Mouse (Mus musculus) kidney, embryonic 16.5 days (tissue): ENCODE measurements around the gene Xpot. TPM values are rescaled to one million over a fixed set of nuclear protein-coding genes. Genes with fewer than 3 reads are reported as not detected.

Experiments
- ATAC-seq: fragments of 200-750 bp; cut with Nextera tagmentation; 2 replicates; pipeline ENCODE4 v1.8.0; 2017; ENCODE audit warnings: moderate TSS enrichment; ENCODE audit not compliant: low FRiP score, low TSS enrichment
- H3K27ac ChIP-seq: fragments of 300-500 bp; sonication (generic); 2 replicates; pipeline ENCODE4 v1.5.1; 2014; ENCODE audit warnings: low read length
- H3K27me3 ChIP-seq: fragments of 300-500 bp; sonication (generic); 2 replicates; pipeline ENCODE4 v1.6.1; 2014; ENCODE audit warnings: low read length, control low read depth, mixed read lengths; ENCODE audit not compliant: insufficient read depth
- H3K36me3 ChIP-seq: fragments of 300-500 bp; sonication (generic); 2 replicates; pipeline ENCODE4 v1.6.1; 2014; ENCODE audit warnings: low read length, control low read depth, mixed read lengths; ENCODE audit not compliant: insufficient read depth
- H3K4me1 ChIP-seq: fragments of 300-500 bp; sonication (generic); 2 replicates; pipeline ENCODE4 v1.6.1; 2014; ENCODE audit warnings: low read length, control low read depth, mixed read lengths; ENCODE audit not compliant: insufficient read depth
- H3K4me2 ChIP-seq: fragments of 300-500 bp; sonication (generic); replicated peaks from 2 replicates; pipeline ENCODE4 v1.6.1; 2014; ENCODE audit warnings: low read depth, low read length
- H3K4me3 ChIP-seq: fragments of 300-500 bp; sonication (generic); 2 replicates; pipeline ENCODE4 v1.5.1; 2014; ENCODE audit warnings: mild to moderate bottlenecking, low read length
- H3K9ac ChIP-seq: fragments of 300-500 bp; sonication (generic); replicated peaks from 2 replicates; pipeline ENCODE4 v1.6.1; 2014; ENCODE audit warnings: low read length
- H3K9me3 ChIP-seq: fragments of 300-500 bp; sonication (generic); 2 replicates; pipeline ENCODE4 v1.6.1; 2016; ENCODE audit warnings: low read length, control low read depth
- WGBS: fragments of 180-500 bp; shearing (Covaris S2); extraction: QIAGEN DNeasy Blood & Tissue Kit; methylation state at CpG from one replicate; pipeline ENCODE4 v1.1.7; 2014; 5-methylcytosine and 5-hydroxymethylcytosine counted together
- polyA plus RNA-seq: library from polyadenylated mRNA; unstranded; fragments of >200 nt; fragmentation: Nextera tagmentation; extraction: Ambion mirVana; gene quantifications from 2 replicates; pipeline ENCODE4 v1.2.1, GENCODE M21; 2015

Xpot gene
- 48.3 and 55.9 TPM in 2 replicates for polyA plus RNA-seq

DNA sequence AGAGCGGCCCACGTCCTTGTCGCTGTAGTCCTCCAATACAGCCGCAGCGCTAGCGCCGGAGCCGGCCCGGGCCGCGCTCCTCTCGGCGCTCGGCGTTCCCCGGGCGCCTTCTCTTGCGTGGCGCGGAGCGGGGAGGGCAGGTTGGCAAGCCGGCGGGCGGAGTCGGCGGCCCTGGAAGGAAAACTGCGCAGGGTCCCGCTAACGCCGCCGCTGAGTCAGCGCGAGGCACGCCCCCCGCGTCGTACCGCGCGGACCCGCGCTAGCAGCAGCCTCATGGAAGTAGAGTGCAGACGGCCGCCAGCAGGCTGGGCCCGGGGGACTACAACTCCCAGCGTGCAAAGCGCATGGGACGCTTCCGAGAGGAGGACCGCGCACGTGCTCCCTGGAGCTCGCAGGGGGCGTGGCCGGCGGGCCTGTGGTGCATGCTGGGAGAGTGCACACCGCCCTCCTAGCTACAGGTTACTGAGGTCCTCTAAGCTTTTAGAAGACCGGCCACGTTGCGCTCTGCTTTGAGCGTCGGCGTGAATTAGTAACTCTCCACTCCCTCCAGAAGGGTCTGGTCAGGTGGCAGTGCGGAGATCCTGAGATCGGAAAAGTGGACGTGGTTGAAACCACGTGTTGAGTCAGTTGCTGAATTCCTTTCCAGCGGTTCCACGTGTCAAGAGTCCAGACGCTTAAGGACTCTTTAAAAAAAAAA, at the start of gene Xpot:
Gene Xpot (minus strand): TSS at position 147 of the 697 bp plus-strand sequence.
- Histone ChIP-seq H3K9ac (peak within 1 kb of the TSS; percentile 95), H3K27ac (peak within 1 kb of the TSS; percentile 95), H3K4me1 (peaks cover 17% of the 10 kb centered on the region), H3K27me3 (no peaks in the 10 kb centered on the region), H3K36me3 (peaks cover 11% of the 10 kb centered on the region), H3K4me2 (peak within 1 kb of the TSS; percentile 74), H3K9me3 (no peaks in the 10 kb centered on the region), H3K4me3 (peak within 1 kb of the TSS; percentile 87)
- WGBS, result under 1% methylated on average over 66 of the region's 70 CpGs
- ATAC-seq, result peak; percentile 100

DNA sequence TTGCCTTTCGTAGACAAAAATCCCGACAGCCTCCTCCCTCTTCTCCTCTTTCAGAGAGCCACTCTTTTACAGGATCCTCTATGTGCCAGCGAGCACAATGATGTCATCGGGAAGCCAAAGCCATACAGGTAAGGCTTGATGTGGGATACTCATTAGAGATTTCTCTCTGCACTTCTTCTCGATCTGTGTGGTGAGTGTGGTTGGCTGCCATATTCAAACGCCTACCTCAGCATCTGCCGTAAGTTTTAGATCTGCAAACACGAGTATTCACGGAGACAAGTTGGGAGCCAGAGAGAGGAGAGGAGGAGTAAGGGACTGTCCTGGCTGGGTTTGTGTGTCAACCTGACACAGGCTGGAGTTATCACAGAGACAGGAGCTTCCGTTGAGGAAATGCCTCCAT, 43.0 kb upstream of the Xpot start:
- Histone ChIP-seq H3K9me3 (no peaks in the 10 kb centered on the region), H3K4me3 (no peak overlapping the region), H3K36me3 (no peaks in the 10 kb centered on the region), H3K27me3 (no peaks in the 10 kb centered on the region), H3K4me1 (no peaks in the 10 kb centered on the region), H3K9ac (no peak overlapping the region), H3K27ac (no peak overlapping the region), H3K4me2 (no peak overlapping the region)
- no peak for ATAC-seq
- WGBS, result 76% methylated on average over 10 of the region's 10 CpGs

DNA sequence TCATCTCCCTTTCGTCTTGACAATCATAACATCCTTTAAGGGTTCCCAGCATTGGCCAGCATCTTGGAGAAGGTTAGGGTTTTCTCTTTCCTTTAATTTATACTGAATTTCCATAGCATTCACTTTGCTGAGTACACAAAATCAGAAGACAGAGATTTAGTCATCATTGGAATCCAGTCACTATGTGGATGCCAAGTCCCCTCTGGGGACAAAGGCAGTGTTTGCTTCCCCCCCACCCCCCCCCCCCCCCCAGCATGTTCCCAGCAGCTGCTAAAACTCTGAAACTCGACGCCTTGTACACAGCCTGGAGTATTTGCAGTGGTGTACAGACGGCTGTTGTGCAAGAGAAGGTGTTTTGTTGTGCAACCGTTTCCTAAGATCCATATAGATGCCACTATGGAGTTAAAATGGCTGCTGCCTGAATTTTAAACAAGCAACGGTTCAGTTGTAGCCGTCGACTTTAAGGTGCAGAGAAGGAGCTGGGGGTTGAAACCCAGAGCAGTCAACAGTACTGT, 39.6 kb upstream of the Xpot start:
- 0 out of 2 replicates have a peak, but pooled peaks cover 4% of the 10 kb centered on the region for H3K4me1 ChIP-seq
- no peak overlapping the region for H3K9ac ChIP-seq
- no peak overlapping the region for H3K27ac ChIP-seq
- 69% methylated on average over 8 of the region's 8 CpGs for WGBS
- no peak for ATAC-seq
- H3K9me3 ChIP-seq, result no peaks in the 10 kb centered on the region
- H3K27me3 ChIP-seq, result no peaks in the 10 kb centered on the region
- no peaks in the 10 kb centered on the region for H3K36me3 ChIP-seq
- no peak overlapping the region for H3K4me2 ChIP-seq
- H3K4me3 ChIP-seq, result no peak overlapping the region

DNA sequence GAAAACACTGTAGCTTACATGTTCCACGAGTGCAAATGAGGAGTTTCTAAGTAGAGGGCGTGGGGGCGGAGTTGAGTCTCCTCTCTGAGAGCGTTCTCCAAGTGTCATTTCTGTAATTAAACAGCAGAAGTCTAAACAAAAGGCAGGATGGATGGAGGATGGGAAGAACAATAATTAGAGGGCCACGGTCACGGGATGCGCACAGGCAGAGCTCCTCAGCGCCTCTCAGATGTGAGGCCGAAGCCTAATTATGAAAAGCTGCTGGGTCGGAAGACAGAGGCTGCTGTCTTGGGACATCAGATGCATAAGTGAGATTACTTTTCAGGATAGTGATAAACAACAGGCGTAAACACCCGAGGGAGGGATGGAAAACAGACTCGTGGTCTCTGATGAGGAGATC, 37.5 kb upstream of the Xpot start:
- no peak overlapping the region for H3K4me3 ChIP-seq
- H3K9ac ChIP-seq, result no peak overlapping the region
- 0 out of 2 replicates have a peak, but pooled peaks cover 4% of the 10 kb centered on the region for H3K4me1 ChIP-seq
- ATAC-seq, result no peak
- 50% methylated on average over 13 of the region's 13 CpGs for WGBS
- no peaks in the 10 kb centered on the region for H3K9me3 ChIP-seq
- no peaks in the 10 kb centered on the region for H3K36me3 ChIP-seq
- no peak overlapping the region for H3K27ac ChIP-seq
- H3K27me3 ChIP-seq, result no peaks in the 10 kb centered on the region
- no peak overlapping the region for H3K4me2 ChIP-seq

DNA sequence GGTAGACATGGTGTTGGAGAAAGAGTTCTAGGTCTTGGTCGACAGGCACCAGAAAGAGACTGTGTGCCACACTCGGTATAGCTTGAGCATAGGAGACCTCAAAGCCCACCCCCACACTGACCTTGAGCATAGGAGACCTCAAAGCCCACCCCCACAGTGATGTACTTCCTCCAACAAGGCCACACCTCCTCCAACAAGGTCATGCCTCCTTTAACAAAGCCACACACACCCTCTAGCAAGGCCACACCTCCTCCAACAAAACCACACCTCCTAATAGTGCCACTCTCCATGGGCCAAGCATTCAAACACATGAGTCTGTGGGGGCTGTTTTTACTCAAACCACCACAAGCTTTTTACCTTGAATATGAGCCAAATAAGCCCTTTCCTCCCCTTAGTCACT, 36.6 kb upstream of the Xpot start:
- ATAC-seq, result no peak
- H3K9me3 ChIP-seq, result no peaks in the 10 kb centered on the region
- H3K4me2 ChIP-seq, result no peak overlapping the region
- H3K27me3 ChIP-seq, result no peaks in the 10 kb centered on the region
- WGBS, result 96% methylated on average over 2 of the region's 2 CpGs
- H3K4me1 ChIP-seq, result 0 out of 2 replicates have a peak, but pooled peaks cover 4% of the 10 kb centered on the region
- no peaks in the 10 kb centered on the region for H3K36me3 ChIP-seq
- H3K4me3 ChIP-seq, result no peak overlapping the region
- no peak overlapping the region for H3K27ac ChIP-seq
- H3K9ac ChIP-seq, result no peak overlapping the region

DNA sequence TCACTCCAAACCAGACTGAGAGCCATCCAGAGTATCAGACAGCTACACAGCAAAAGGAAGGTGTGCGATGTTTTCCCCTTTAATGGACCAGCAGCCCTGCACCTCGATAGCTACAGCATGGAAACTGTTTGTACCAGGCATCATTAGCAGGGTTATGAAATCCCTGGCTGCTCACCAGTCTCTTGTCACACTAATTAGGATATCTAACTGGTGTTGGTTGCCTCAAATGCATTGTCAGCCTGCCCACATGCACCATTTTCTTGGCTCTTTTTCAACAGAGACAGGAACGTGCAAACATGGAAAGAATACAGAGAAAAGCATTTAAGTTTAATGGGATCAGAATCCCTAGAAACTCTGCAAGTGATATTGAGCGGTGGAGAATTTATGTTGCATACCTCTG, 29.8 kb upstream of the Xpot start:
- no peak for ATAC-seq
- 87% methylated on average over 4 of the region's 4 CpGs for WGBS

DNA sequence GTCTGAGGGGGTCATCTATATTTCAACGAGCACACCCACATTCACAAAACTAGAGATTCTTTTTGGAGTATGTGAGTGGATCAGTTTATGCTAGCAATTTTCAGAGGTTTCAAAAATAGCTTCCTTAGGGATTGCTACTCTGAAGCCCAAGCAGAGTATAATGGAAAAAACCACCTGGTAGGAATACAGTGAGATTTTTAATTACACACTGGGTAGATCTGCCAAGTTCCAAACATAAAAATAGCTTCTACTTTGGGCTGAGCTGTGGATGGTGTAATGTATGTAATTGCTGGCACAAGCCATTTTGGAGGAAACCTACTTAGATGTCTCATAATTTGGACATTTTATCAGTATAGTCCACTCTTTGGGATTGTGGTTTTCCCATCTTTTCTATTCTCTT, 26.9 kb upstream of the Xpot start:
- H3K4me3 ChIP-seq, result no peak overlapping the region
- H3K27ac ChIP-seq, result no peak overlapping the region
- WGBS, result 82% methylated on average over 1 of the region's 1 CpGs
- no peak overlapping the region for H3K9ac ChIP-seq
- no peaks in the 10 kb centered on the region for H3K9me3 ChIP-seq
- no peak overlapping the region for H3K4me2 ChIP-seq
- no peaks in the 10 kb centered on the region for H3K36me3 ChIP-seq
- no peaks in the 10 kb centered on the region for H3K27me3 ChIP-seq
- no peaks in the 10 kb centered on the region for H3K4me1 ChIP-seq
- no peak for ATAC-seq

More for the DNA sequence above, 29.8 kb upstream of the Xpot start:
- no peaks in the 10 kb centered on the region for H3K36me3 ChIP-seq
- no peak overlapping the region for H3K9ac ChIP-seq
- H3K9me3 ChIP-seq, result no peaks in the 10 kb centered on the region
- no peak overlapping the region for H3K4me2 ChIP-seq
- H3K27ac ChIP-seq, result no peak overlapping the region
- H3K4me1 ChIP-seq, result no peaks in the 10 kb centered on the region
- H3K4me3 ChIP-seq, result no peak overlapping the region
- no peaks in the 10 kb centered on the region for H3K27me3 ChIP-seq

DNA sequence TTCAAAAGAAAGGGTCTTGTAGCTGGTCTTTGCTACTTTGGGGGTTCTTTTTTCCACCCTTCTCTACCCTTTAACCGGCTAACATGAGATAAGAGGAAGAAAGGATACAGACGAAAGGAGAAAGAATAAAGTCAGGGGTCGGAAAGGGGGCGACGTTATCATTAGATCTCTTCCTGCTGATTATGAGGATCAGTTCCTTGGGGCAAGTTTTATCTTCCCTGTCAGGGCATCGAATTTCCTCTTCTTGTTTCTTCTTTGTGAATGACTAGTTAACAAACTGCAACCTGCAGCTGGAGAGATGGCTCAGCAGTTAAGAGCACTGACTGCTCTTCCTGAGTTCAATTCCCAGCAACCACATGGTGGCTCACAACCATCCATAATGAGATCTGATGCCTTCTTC, 20.2 kb upstream of the Xpot start:
- H3K27ac ChIP-seq, result no peak overlapping the region
- no peak overlapping the region for H3K4me2 ChIP-seq
- H3K36me3 ChIP-seq, result no peaks in the 10 kb centered on the region
- H3K9ac ChIP-seq, result no peak overlapping the region
- H3K27me3 ChIP-seq, result peaks cover 19% of the 10 kb centered on the region
- H3K9me3 ChIP-seq, result no peaks in the 10 kb centered on the region
- peaks cover 8% of the 10 kb centered on the region for H3K4me1 ChIP-seq
- WGBS, result 50% methylated on average over 6 of the region's 6 CpGs
- H3K4me3 ChIP-seq, result no peak overlapping the region
- no peak for ATAC-seq

DNA sequence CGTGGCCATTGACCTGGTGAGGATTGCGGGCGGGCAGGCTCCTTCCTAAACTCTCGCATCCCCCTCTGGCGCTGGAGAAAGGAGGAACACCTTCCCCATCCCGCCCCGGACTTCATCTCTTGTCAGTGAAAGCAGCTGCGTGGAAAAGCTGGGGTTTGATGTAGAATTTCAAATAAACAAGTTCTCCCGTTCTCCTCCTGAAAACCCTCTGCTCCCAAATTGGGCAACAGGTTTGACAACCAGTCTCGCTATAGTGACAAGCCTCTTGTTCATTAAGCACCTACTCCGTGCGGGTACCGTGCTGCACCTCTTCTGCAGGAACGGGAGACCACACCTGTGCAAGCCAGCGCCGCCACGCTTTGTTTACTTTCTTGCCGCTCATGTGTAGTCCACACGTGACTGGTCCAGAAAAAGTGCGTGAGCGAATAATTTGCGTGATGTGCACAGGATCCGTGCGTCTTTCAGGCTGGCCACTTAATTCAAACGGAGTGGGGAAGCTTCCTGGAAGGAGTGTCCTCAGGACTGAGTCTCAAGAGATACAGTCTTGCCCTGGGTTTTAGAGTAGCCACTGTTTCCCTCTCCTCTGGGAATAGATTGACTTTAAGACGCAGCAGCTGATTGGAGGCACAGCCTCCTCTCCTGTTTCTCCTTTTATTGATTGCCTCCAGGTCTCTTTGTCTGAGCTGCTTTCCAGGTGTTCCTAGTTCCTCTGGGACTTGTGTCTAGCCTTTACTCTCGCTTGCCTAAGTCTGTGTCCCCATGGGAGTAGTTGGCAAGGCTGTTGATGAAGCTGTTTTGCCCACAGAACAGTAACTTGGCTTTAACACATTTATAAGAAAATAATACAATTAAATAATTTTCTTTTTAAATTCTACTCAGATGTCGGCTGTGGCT, 16.2 kb upstream of the Xpot start:
- Histone ChIP-seq H3K4me2 (peak overlapping the region; percentile 99), H3K9ac (peak overlapping the region; percentile 62; the same call in 1 of the 2 replicates), H3K4me1 (peaks cover 14% of the 10 kb centered on the region), H3K36me3 (no peaks in the 10 kb centered on the region), H3K27me3 (peaks cover 25% of the 10 kb centered on the region), H3K27ac (no peak overlapping the region), H3K9me3 (no peaks in the 10 kb centered on the region), H3K4me3 (peak overlapping the region; percentile 52)
- 4% methylated on average over 28 of the region's 28 CpGs for WGBS
- peak; percentile 55; the same call in 1 of the 2 replicates for ATAC-seq
